Mouse (Mus musculus): ENCODE results near the gene Zik1.

- no peak for TF ChIP-seq CTCF (IDR thresholded peaks at IDR 0.05 in 2 of 3, conservative IDR thresholded peaks at IDR 0.05 in 1 of 3; ENCODE audit: control insufficient read depth in 1 of 3, insufficient read depth in 1 of 3, low read depth in 2 of 3, low read length in 3 of 3, poor library complexity in 1 of 3, severe bottlenecking in 1 of 3)
- TF ChIP-seq E2F4 (IDR thresholded peaks at IDR 0.05; ENCODE audit: borderline replicate concordance, low read depth, low read length): no peak
- TF ChIP-seq ZKSCAN1 (IDR thresholded peaks at IDR 0.05; ENCODE audit: low read depth, low read length): no peak
- no peak for TF ChIP-seq USF1 (IDR thresholded peaks at IDR 0.05; ENCODE audit: low read depth, low read length)
- TF ChIP-seq TAL1 (IDR thresholded peaks at IDR 0.05; ENCODE audit: low read length): no peak
- no peak for TF ChIP-seq UBTF (IDR thresholded peaks at IDR 0.05; ENCODE audit: borderline replicate concordance, insufficient read depth, low read depth, low read length)
- no peak for TF ChIP-seq ELF1 (IDR thresholded peaks at IDR 0.05; ENCODE audit: low read depth, low read length)
- TF ChIP-seq EP300 (IDR thresholded peaks at IDR 0.05; ENCODE audit: low read depth in 1 of 2, low read length in 2 of 2): no peak
- no peak for TF ChIP-seq HCFC1 (IDR thresholded peaks at IDR 0.05; ENCODE audit: low read depth, low read length)
Observed at GRCm38 (mm10) chr7:10458166-10458565, 37.0 kb downstream of the Zik1 start.
